Mouse (Mus musculus): ENCODE measurements around the gene Tgm4.

The Tgm4 gene

DNA sequence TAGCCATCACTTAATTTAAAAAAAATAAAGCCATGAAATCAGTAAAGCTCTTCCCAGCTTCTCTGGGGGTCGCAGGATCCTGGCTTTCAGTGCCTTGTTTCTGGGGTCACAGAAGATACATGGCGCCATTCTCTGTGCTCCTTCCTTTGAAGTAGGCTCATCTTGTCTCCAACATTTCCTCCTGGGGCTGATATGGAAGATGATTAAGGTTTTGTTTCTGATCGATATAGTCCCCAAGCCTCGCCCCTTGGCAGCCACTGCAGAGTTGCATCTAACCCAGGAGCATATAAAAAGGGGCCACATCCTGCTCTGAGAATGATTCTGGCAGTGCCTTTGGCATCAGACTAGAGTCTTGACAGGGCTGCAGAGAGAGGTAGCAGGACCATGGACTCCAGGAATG lies at the start of gene Tgm4:
Gene Tgm4 (plus strand): TSS at position 301 of the 400 bp plus-strand sequence.
- no peak for DNase-seq (ENCODE audit: low spot score in 2 of 2)

DNA sequence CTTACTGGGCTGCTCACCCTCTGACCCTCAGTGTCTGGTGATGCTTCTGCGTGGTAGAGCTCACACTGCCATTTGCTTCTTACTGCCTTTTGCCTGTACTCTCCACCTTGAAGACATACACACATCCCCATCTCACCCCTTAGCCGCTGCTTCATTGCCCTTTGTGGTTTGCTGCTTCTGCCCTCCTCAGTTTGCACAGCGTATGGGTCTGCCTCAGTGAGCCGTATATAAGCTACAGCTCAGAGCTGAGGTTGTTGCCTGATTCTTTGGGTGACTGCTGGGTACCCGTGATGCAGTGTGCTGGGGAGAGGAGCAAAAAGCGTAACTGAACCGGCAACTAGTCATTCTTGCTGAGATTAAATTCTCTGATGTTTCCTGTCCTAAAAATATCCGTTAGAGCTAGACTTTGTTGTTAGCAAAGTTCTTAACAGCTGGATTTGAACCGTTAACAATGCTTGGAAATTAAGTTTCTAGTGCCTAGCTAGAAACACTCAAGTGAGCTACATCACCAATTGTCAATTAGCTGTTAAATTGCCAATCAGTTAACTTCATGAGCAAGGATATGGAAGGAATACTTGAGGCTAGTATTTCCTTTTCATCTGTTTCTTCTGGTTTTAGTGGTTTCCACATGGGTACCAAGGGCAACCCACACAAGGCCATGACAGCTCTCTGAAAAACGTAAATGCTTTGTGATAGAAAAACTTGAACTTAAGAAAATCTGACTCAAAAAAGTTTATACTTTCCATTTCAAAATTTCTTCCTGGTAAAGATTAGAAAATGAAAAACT lies 35.9 kb upstream of the Tgm4 start:
- no peak for DNase-seq (ENCODE audit: low spot score in 2 of 2)

DNA sequence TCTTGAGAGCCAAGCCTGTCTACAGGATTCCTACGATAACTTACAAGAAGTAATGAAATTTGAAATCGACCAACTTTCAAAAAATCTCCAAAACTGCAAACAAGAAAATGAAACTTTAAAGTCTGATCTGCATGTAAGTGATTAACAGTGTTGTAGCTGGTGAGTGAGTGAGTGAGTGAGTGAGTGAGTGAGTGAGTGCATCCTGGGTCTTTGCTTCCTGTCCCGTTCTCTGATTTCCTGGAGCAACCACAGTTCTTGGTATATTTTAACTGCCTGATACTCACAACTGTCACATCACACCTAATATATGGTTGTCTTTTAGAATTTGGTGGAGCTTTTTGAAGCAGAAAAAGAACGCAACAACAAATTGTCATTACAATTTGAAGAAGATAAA lies 35.3 kb upstream of the Tgm4 start:
- DNase-seq (ENCODE audit: low spot score in 2 of 2) = no peak

DNA sequence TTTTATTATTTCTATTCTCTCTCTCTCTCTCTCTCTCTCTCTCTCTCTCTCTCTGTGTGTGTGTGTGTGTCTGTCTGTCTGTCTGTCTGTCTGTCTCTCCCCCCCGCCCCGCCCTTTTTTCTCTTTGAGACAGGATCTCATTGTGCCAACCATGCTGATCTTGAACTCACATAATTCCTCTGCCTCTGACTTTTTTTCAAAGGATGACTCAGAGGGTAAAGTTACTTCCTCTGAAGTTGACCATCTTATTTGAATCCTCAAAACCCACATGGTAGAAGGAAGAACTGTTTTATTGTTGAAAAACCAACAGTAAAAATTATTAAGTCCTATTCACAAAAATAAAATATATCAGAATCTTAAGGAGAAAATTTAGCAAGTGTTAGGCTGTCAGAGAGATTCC lies 29.8 kb upstream of the Tgm4 start:
- DNase-seq (ENCODE audit: low spot score in 2 of 2) = no peak

DNA sequence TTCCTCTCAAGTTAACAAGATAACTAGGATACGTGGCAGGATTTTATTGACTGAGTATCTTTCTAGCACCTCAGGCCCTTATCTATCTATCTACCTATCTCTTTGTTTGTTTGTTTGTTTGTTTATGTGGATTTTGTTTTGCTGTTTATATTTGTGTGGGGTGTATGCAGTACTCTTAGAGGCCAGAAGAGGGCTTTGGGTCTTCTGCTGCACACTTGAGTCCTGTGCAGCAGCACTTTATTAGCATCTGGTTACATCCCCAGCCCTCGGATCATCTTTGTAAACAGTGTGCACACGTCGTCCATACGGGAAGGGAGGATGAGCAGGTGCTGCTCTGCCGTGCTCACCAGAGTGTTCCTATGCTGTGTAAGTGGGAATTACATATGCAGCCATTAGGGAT lies 28.5 kb upstream of the Tgm4 start:
- no peak for DNase-seq (ENCODE audit: low spot score in 2 of 2)

DNA sequence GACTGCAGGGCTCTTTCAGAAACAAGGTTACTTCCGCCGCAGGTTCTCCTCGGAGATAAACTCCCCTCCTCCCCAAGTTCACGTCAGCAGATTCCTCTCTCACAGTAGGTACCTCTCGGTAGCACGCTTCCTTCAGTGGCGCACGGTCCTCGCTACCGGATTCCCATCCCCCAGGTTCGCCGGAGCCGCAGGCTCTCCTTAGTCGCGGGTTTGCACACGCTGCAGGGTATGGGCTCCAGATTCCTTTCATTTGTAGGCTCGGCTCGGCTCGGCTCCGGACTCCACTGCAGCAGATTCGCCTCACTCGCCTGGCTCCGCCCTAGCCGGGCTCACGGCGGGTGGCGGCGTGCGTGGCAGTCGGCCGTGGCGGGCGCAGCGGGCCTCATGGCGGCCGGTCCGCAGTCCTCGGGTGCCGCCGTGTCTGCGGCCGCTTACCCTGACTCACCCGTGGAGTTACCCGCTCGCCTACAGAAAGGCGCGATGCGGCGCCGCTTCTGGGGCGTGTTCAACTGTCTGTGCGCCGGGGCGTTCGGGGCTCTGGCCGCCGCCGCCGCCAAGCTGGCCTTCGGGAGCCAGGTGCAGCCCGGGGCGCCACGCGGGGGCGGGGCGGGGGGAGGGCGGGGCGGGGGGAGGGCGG lies 13.4 kb upstream of the Tgm4 start, which contains the start of gene Tmem42:
Gene Tmem42 (plus strand): TSS at position 332 of the 637 bp plus-strand sequence.
- peak; percentile 77 to 87 for DNase-seq (ENCODE audit: low spot score in 2 of 2)

DNA sequence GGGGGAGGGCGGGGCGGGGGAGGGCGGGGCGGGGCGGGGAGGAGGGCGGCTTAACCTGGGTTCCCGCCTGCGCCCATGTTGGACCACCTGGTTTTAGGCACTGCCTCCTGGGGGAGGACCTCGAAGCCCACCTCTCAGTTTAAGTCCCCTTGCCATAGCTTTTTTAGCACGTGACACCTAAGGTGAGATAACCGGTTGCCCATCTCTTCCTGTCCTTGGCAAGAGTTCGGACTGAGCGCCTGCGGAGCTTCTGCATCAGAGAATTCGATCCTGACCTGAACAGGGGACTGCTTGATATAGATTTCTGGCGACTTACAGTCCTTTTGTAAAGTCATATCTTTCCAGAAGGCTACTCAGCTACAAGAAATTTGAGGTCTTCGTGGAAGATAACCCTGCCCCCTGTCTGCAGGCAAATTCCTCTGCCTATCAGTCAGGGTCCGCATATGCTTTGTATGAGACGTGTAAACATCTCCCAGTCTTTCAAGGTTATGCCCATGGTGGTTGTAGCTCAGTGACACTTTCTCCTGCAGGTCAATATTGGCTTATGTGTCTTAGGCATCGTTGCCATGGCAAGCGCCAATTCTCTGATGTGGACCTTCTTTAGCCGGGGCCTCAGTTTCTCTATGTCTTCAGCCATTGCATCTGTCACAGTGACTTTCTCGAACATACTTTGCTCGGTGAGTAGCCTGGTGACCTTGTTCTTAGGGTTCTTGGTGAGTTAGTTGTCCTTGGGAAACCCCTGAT lies 12.7 kb upstream of the Tgm4 start:
- peak; percentile 15 to 16 for DNase-seq (ENCODE audit: low spot score in 2 of 2)

DNA sequence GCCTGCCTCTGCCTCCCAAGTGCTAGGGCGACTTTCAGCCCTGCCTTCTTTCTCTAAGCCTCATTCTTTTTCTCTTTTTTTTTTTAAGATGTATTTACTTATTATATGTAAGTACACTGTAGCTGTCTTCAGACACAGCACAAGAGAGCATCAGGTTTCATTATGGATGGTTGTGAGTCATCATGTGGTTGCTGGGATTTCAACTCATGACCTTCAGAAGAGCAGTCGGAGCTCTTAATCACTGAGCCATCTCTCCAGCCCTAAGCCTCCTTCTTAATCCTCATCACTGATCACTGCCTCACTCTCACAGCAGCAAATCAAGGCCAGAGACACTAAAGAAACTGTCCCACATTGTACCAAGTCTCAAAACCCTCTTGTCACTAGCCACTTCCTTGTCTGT lies 10.3 kb upstream of the Tgm4 start:
- no peak for DNase-seq (ENCODE audit: low spot score in 2 of 2)

DNA sequence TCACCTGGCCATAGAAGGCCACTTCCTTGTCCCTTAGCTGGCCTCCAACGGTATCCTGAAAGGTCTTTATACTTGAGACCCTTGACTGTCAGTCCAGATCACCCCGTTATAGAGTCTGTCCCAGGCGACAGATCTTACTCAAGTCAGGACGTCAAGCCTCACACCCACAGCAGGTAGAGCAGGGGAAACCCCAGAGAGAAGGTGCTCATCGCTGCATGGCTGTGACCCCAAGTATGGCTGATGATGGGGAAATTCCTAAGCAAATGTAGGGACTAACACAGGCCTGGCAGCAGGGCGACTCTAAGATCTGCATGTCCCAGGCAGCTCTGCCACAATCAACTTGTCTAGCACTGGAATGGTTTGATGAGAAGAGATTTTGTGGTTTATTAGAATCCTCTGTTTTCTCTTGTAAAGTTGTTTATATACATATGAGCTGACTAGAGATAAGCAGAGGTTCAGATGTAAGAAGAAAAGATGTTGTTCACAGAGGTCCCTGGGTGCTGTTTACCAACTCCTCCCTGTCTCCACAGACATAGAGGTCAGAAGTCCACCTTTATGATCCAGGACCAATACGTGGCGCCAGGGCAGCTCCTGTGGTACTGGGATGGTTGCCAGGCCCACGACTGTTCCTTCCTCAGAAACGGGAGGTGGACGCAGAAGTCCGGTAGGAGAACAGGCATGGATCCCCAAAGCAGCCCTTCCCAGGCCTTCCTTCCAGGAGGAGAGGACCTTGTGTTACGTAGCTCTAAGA lies 2.9 kb upstream of the Tgm4 start:
- no peak for DNase-seq (ENCODE audit: low spot score in 2 of 2)

DNA sequence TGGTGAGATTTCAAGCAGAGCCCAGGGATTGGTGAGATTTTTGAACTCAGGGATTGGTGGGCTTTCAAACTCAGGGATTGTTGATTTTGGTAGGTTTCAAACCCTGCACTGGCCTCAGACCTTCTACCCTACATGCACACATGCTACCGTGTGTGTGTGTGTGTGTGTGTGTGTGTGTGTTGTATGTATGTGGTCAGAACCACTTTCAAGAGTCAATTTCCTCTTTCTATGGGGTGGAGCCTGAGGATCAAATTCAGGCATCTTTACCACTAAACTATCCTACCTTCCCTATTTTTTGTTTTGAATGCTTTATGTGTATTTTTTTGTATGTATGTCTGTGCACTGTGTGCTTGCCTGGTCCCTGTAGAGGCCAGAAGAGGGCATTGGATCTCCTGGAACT lies 13.1 kb downstream of the Tgm4 start:
- DNase-seq (ENCODE audit: low spot score in 2 of 2) = no peak

DNA sequence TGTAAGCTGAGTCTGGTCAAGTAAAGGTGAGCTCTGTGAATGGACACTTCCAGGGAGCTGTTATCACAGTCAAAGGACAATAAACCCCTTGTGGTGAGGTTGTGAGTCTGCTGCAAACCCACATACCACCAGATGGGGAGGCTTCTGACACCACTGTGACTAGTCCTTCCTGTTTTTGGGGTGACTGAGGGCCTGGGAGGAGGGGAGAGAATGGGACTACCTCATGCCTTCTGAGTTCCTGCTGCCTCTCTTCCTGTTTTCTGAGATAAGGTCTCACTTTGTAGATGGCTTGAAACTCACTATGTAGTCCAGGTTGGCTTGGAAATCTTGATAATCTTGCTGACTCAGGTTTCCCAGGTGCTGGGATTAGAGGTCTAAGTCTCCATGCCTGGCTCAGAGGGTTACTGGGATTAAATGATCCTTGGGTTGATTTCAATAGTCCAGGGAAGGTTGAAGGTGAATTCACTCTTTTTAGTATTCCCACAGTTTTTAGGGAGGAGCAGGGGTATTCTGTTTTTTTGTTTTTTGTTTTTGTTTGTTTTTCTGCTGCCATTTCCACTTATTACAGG lies 24.3 kb downstream of the Tgm4 start:
- no peak for DNase-seq (ENCODE audit: low spot score in 2 of 2)

DNA sequence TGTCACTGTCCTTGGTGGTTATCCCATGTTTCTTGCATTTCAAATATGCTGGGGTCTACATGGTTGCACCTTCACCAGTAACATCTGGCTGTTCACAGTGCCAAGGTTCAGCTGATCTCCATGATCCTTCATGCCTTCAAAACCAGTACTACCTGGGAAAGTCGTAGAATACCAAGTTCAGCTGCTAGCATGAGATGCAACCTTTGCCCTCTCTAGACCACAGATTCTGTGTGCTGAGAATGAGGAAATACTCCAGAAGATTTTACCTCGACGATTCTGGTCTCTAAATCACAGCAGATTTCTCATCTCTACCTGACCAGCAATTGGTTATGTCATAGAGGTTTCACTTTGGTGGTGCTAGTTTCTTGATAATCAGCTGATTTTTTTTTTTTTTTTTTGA lies 25.6 kb downstream of the Tgm4 start:
- DNase-seq (ENCODE audit: low spot score in 2 of 2) = no peak

DNA sequence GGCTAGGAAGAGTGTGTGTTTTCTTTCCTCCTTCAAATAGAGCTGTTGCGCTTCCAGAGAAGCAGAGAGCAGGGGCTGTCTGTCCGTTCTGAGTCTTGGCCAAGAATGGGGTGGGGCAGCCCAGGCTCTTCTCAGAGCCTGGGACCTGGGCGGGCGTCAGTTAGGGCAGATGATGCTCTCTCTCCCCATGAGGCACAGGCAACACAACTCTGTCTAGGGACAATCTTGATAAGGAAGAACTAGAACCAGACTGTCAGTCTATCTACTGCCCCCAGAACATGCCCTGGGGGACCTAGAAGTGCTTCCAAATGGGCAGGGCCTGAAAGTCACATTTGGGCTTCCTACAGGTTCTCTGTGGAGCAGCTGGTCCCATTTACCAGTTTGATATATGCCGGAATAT lies 44.6 kb downstream of the Tgm4 start:
- DNase-seq (ENCODE audit: low spot score in 2 of 2) = no peak

DNA sequence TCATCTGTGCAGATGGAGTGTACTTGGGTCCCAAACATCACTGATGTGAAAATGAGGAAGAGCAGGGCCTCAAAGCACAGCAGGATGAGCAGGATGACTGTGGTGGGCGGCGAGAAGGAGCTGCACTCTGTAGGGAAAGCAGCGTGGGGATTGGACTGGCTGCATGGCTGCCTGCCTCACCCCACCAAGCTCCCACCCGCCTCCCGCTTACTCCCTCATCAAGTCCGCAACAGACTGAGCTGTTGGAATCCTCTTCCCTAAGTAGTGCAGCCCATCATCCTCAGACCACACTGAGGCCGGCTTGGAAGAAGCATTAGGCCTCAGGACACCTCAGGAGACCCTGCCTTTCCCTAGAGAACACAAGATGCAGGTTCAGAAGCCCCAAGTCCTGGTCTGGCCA lies 45.8 kb downstream of the Tgm4 start:
- peak; percentile 5 to 18 for DNase-seq (ENCODE audit: low spot score in 2 of 2)

DNA sequence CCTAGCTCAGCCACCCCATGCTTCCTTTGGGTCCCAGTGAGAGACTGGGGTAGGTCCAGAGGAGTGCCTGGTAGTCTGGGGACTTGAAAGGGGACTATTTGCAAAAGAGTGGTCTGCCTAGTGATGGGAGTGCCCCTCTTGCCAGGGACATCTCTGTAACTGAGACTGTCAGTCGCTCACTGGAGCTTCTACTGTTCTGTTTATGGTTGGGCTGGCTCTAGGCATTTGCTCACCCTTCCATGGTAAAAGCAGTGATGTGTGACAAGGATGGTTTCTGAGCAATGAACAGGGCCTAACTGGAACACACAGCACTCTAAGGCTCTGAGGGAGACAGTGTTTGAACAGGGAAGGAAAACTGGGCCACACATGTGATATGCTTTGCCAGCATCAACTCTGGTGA lies 46.3 kb downstream of the Tgm4 start:
- no peak for DNase-seq (ENCODE audit: low spot score in 2 of 2)

DNA sequence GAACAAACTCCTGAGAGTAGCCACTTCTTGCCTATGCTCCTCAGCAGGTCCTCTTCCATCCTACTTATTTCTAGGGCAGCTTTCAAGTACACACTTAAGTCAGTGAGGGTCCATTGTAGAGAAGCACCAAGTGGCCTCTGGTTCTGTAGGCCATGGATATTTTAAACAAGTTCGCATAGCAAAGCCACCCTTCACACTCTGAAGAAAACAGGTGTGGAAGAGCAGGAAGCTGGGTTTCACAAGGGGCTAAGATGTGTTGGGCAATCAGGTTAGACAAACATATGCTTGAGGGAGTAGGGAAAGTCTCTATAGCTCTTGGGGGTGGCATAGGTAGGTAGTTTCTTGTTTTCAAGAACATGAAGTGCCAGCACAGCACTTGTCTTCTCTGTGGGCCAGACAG lies 50.8 kb downstream of the Tgm4 start:
- no peak for DNase-seq (ENCODE audit: low spot score in 2 of 2)

DNA sequence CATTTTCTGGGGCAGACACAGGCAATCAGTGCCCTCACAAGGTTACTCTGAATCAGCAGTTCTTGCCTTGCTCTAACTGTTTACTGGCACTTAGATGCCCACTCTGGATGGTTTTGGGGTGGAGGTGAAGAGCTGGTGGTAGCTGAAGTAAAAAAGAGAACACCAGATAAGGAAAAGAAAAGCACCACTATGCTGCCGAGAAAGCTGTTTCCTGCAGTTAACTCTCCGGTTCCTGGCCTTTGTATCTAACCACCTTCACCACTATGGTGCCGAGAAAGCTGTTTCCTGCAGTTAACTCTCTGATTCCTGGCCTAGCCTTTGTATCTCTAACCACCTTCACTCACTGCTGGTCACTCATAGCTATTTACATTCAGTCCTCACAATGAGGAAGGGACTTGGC lies 53.0 kb downstream of the Tgm4 start:
- DNase-seq (ENCODE audit: low spot score in 2 of 2) = no peak

DNA sequence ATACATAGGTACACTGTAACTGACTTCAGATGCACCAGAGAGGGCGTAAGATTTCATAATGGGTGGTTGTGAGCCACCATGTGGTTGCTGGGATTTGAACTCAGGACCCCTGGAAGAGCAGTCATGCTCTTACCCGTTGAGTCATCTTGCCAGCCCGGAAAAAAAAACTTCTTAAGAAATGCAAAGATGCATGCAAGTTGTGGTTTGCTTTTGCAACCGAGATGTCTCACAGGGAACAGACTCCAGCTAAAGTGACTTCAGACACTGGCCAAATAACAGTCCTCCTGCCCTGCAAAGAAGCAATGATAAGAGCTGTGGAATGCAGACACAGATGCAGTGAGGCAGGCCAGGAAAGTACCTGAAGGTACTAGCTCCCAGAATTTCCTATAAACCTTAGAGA lies 56.3 kb downstream of the Tgm4 start:
- DNase-seq (ENCODE audit: low spot score in 2 of 2) = no peak

DNA sequence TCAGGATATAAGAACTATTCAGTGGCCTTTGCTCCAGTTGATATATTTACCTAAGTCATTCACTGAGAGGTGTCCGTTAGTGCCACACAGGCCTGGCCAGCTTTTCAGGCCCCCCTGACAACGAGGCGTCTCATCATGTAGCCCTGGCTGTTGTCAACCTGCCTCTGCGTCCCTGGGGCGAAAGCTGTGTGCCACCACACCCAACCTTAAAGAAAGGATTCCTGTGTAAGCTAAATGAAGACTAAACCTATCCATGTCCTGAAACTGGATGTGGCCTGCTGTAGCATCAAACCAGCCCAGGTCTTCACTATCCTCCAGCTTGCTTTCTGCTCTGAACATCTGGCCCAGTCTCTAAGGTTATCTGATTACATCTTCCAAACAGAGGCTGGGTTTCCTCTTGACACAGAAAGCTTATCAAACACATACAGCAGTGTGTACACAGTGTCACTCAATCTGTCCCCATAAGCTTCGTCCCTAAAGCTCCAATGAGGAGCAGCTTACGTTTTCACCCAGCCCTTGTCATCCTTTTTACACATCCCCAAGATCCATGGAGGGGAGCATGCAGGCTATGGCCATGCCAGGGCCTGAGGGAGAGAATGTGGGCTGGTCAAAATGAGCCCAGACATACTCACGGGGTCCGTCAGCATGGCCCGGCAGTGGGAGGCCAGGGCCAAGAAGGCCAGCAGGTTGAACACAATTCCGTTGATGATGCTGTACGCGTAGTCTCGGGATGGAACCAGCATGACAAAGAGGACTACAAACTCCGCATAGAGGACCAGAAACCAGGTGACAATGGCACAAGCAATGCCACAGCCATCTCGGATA lies 65.3 kb downstream of the Tgm4 start:
- no peak for DNase-seq (ENCODE audit: low spot score in 2 of 2)

DNA sequence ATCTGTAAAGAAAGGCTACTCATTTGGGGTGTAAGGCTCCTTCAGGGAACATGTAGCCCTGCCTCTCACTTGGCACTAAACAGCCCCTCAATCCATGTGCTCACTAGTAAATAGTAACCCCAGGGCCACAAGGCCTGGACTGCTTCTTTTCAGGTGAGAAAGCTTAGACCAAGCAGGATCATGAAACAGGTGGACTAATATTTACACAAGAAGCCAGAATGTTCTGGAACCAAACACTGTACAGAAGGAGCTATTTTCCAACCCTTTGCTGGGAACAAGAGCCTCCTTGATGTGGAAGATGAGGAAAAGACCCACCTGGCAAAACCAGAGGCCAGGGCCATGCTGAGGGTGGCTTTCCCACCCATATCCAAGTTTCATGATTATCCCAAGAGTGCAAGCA lies 68.9 kb downstream of the Tgm4 start:
- DNase-seq (ENCODE audit: low spot score in 2 of 2) = no peak

DNA sequence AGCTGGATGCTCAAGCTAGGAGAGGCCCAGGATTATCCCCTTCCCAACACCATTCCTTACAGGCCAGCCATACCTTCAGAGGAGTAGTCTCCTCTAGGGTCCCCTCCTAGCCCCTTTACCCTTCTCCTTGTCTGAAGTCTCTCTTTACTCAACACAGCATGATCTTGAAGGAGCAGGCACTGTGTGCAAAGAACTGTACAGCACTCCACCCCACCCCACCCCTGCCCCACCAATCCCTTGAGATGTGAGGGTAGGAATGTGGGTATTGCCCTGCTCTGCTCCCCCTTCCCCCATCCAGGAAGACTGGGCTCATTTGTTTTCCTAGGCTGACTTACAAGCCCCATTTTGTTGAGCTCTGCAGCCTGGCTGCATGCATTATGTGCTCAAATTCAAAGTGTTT lies 69.8 kb downstream of the Tgm4 start:
- DNase-seq (ENCODE audit: low spot score in 2 of 2) = no peak

Data from right cerebral cortex, adult 2 months (tissue).